Mouse (Mus musculus) lung, postnatal 4 days (tissue): Measurements from ENCODE around the gene Cop1.

Experiments used
- DNase-seq, 2 experiments: peaks; one replicate each; pipeline ENCODE4 v3.0.0; 2021

Gene Cop1

GRCm38 (mm10) chr1:159231781-159232571, at the start of gene Cop1:
TSS of gene Cop1 (plus strand) at chr1:159232320.
- DNase-seq: peak; percentile 94 to 97

- peak in 1 of 2 experiments; percentile 18 for DNase-seq
These were observed 45.4 kb upstream of the Cop1 start for GRCm38 (mm10) chr1:159186741-159187140.

- no peak for DNase-seq
These were observed 33.5 kb upstream of the Cop1 start for GRCm38 (mm10) chr1:159198603-159199002.

GRCm38 (mm10) chr1:159199606-159200005, 32.5 kb upstream of the Cop1 start:
- DNase-seq: no peak

DNA sequence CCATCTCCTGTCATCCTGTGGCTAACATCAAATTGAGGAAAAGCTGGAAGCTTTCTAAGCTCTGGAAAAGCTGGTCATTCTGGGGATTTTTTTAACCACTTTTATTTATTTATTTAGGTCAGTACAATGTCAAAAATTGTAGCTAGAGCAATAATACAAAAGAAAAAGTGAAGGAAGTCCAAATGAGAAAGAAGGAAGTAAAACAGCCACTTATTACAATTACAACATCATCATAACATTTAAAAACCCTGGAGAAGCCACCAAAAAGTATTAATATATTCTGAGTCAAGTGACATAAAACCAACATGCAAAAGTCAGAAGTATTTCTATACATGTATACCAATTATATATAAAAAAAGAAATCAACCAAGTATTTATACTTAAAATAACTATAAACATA, 30.9 kb upstream of the Cop1 start:
- no peak for DNase-seq

DNA sequence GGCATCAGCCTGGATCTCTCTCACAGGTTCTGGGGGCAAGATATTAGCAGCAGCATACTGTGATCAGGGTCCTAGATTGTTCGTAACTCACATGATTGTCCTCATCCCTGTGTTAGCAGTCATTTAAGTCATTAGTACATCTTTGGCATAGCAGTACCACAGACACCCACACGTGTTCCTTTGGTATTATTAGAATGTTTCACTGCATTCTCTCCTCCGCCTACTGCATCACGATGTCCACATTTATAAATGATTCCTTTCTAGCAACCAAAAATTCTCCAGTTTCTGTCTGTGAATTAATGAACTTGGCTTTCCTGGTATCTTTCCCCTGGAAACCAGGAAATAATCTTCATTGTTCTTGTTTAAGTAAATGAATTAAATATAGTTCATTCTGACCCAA, 20.4 kb upstream of the Cop1 start:
- DNase-seq: no peak

GRCm38 (mm10) chr1:159217437-159217836, 14.7 kb upstream of the Cop1 start:
- DNase-seq: no peak

DNA sequence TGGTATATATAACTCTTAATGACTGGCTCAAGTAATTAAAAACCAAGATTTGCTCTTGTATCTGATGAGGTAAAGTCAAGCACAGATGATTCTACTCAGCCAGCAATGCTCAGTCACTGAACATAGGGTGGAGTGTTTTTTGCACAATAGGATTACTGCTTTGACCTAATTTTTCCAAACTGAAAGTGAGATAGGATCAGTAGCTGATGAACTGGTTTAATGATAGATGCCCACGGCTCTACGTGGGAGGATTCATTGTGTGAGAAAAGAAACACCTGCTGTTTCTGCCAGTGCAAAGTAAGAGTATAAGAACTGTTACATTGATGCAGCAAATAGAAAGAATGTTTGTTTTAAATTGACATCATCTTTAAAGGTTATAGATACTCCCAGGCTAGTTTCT, 10.1 kb upstream of the Cop1 start:
- DNase-seq: no peak

- DNase-seq: no peak
These were observed 6.9 kb upstream of the Cop1 start for GRCm38 (mm10) chr1:159225064-159225824.

GRCm38 (mm10) chr1:159232572-159233261, 597 bp downstream of the Cop1 start:
- peak; percentile 35 to 57 for DNase-seq

DNA sequence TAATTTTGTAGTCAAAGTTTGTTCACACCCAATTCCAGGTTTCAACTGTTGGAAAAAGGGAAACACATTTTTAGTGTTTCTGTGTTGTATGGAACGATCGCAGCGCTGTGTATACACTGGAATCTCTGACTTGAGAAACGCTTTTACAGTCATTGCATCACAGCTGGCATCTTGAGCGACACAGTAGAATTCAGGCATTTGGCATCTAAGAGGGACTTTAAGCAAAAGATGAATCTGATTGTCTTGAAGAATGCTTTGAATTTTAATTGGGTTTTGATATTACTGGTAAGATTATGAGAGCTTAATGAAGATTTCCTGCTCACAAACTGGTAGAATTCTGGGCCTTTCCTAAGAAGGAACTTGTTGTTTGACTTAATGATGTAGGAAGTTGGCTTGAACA, 1.3 kb downstream of the Cop1 start:
- no peak for DNase-seq

DNA sequence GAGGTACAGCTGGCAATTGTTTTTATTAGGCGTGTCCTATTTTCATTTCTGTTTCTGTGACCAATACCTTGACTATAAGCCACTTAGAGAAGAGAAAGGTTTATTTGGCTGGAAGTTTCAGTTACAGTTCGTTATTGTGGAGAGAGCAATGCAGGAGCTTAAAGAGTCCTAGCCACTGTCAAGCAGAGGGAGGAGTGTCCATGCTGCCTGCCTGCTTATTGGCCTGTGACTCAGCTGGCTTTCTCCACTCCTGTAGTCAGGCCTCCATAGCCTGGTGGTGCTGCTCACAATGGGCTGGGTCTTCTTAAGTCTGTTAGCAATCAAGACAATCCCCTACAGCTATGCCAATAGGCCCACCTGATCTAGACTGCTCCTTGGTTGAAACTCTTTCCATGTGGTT, 2.4 kb downstream of the Cop1 start:
- DNase-seq: no peak

DNA sequence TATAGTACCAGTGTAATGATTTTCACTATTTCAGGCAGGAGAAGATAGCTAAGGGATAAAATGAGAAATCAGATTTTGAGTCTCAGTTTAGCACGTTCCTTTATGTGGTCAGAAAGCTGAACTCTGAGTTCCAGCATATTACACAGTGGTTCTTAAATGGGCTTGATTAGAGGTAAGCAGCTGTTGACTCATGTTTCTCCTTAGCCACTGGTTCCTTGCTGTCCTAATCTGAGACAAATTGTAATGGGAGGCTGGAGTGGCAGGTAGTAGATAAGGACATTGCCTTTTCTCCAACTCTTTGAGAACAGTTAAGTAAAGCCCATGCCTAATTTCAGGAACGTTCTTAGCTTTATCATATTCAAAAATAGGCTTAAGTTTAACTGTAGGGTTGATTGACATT, 3.6 kb downstream of the Cop1 start:
- no peak for DNase-seq

- DNase-seq: no peak
These were observed 6.0 kb downstream of the Cop1 start for GRCm38 (mm10) chr1:159238147-159238546.

DNA sequence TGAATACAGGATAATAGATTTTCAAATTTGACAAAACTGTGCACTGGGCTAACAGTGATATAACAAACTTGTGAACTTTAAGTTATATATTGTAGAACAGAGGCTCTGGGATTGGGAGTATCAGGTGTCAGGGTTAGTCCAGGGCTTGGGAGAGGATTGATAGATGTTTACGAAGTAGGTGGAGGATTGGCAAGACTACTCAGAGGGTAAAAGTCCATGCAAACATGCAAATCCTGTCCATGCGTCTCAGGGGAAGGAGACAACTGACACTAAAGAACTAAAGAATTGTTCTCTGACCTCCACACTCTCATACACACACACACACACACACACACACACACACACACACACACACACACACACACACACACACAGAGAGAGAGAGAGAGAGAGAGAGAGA, 18.2 kb downstream of the Cop1 start:
- DNase-seq: no peak

GRCm38 (mm10) chr1:159253078-159253477, 21.0 kb downstream of the Cop1 start:
- DNase-seq: no peak

GRCm38 (mm10) chr1:159254906-159255685, 23.0 kb downstream of the Cop1 start:
- no peak for DNase-seq

GRCm38 (mm10) chr1:159256543-159256942, 24.4 kb downstream of the Cop1 start:
- DNase-seq: no peak

DNA sequence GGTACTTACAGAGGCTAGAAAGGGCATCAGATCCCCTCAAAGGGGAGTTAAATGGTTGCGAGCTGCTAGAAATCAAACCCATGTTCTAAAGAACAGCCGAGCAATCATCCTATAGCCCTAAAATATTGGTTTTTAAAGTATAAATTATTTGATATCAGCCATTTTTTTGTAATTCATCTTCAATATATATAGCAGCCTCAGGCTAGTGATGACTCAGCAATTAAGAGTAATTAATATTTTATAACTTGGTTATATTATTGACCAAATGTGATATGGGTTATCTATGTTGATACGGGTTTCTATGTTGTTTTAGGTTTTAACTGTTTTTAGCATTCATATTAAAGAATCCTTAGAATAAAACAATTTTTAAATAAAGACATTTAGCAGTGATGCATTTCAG, 31.7 kb downstream of the Cop1 start:
- no peak for DNase-seq

DNA sequence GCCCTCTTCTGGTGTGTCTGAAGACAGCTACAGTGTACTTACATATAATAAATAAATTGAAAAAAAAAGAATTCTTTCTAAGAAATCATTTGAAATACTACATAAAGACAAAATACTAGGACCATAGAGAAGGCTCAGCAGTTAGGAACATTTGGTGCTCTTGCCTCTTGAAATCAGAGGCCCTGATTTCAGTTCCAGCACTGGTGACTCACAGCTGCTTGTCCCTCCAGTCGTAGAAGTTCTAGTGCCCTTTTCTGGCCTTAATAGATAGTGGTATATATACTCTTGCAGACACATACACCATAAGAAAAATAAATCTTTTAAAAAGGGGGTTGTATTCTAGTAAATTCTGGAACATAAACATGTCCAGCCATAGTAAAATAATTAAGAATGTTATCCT, 48.0 kb downstream of the Cop1 start:
- DNase-seq: no peak

DNA sequence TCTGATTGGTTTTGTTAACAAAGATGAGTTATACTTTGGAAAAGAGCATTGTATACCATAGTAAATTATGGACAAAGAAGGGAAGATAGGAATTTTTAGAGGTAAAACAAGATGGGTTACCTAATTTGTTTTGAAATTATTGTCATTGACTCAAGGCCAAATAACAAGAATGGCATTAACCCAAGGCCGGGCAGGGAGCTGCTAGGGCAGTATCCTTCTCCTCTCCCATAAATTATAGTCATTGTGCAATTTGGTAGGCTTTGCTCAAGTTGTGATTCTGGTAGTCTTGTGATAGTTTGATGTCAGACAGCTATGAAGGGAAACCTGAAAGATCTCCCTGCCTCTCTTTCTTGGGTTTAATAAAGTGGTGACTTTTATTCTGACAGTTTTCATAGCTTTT, 49.7 kb downstream of the Cop1 start:
- DNase-seq: no peak

DNA sequence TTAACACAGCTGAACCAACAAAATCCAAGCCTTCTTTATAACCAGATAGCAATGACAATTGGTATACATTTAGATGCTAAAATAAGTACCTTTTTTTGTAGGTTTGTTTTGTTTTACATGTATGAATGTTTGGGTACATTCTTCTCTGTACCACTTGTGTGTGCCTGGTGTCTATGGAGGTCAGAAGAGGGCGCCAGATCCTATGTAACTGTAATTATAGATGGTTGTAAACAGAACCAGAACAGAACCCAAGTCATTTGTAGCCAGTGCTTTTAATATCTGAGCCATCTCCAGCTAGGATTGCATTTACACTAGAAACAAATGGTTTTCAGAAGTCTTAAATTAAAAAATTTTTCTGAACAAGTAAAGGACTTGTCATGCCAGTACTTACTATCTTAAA, 54.7 kb downstream of the Cop1 start:
- no peak for DNase-seq

- DNase-seq: no peak
These were observed 58.1 kb downstream of the Cop1 start for GRCm38 (mm10) chr1:159290219-159290618.
